Mouse (Mus musculus) gonadal fat pad, adult 2 months (tissue): ENCODE measurements around the gene Plrg1. TPM values are rescaled to one million over a fixed set of nuclear protein-coding genes. Genes with fewer than 3 reads are reported as not detected.

Experiments used
- polyA plus RNA-seq: library from polyadenylated mRNA; depleted of rRNA; stranded (reverse); fragments of >200 nt; gene quantifications from 2 replicates; pipeline ENCODE4 v1.2.3, GENCODE M21; 2012; rRNA removed

Plrg1 gene
- polyA plus RNA-seq, 1 experiment: 34.1 TPM

Other genes starting within 250 kb of the Plrg1 start
- 0.35 and 0.52 TPM in 2 replicates for gene Rbm46, start 179.0 kb upstream of the Plrg1 start, polyA plus RNA-seq
- gene Lrat, start 151.5 kb upstream of the Plrg1 start, polyA plus RNA-seq: 0.35 and 0.76 TPM in 2 replicates
- gene Fgg, start 47.8 kb upstream of the Plrg1 start, polyA plus RNA-seq: 1.2 and 4.0 TPM in 2 replicates
- 3.2 and 8.3 TPM in 2 replicates for gene Fga, start 29.4 kb upstream of the Plrg1 start, polyA plus RNA-seq
- 0.04 and 0.82 TPM in 2 replicates for gene Fgb, start 5.7 kb upstream of the Plrg1 start, polyA plus RNA-seq
- 0.38 and 0.58 TPM in 2 replicates for gene Dchs2, start 72.4 kb downstream of the Plrg1 start, polyA plus RNA-seq